Mouse (Mus musculus) lung, postnatal 14 days (tissue): ENCODE measurements at regions not wholly inside any gene's neighbourhood (a gene's known extent, or its start where the extent isn't known, plus 50 kb on each side); places are given as distances from the start of the nearest gene placed in this dataset.

Experiments used
- DNase-seq: peaks from one replicate; pipeline ENCODE4 v3.0.0; 2021

- DNase-seq = peak; percentile 44
These were observed 74.3 kb upstream of the A2m start for GRCm38 (mm10) chr6:121560852-121561251.

- DNase-seq = no peak
These were observed 74.8 kb upstream of the A2m start for GRCm38 (mm10) chr6:121560393-121560793.

- peak; percentile 10 for DNase-seq
These were observed 78.7 kb upstream of the A2m start for GRCm38 (mm10) chr6:121556481-121556880.

DNA sequence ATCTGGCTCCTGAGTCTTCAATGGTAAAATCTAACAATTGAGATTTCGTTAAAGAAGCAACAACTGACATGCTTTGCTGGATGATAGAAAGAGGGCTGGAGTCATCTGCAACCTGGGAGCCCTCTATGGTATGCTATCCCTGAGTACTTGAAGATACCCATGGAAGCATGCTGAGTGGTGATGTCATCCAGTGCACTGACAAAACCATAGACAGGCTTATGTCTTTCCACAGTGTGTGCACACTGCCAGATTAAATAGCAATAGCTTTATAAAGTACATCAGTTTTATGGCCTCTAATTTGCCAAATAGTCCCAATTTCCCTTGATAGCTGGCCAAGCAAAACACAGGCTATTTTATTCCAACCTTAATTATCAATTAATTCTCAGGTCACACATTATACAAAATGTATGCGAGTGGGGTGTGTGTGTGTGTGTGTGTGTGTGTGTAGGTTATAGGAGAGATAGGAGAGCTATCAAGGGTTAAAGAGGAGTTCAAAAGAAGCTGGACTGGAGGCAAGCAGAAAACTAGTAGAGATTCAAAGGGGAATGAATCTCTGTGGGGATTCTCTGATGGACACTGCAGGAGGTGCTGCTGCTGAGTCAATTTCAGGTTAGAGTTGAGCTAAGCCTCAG lies 80.1 kb upstream of the Iqsec3 start:
- no peak for DNase-seq

DNA sequence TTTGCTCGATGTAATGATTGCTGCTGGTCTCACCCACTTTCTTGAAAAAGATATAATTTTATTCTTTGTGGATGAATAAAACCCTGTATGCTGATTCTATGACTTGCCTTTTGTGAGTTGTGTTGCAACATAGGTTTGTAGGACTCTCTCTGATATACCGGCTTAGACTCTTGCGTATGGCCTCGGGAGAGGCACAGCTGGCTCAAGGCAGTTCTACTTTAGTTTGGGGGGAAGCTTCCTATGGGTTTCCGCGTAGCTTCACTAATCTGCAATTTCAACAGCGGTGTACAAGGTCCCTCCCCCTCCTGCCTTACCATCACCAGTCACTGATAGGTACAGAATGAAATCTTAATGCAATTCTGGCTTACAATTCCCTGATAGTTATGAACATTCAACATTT lies 60.0 kb upstream of the Iqsec3 start:
- DNase-seq = no peak

DNA sequence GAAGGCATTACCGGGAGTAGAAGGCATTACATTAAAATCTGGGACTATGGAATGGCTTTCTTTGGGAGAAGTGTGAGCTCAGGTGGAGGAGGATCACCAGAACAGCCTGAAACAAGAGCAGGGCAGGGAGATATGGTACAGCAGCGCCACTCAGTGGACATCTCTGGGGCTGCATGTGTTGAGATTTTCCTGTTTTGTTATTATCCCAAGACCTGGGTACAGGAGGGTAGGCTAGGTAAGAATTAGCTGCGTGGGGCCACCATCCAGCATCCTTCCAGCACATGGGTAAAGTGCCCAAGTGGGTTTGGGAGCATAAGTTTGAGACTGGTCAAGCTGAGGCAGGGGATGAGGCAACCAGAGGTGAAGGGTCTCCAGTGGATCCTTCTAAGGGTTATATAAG lies 59.4 kb upstream of the Iqsec3 start:
- DNase-seq = peak; percentile 26

DNA sequence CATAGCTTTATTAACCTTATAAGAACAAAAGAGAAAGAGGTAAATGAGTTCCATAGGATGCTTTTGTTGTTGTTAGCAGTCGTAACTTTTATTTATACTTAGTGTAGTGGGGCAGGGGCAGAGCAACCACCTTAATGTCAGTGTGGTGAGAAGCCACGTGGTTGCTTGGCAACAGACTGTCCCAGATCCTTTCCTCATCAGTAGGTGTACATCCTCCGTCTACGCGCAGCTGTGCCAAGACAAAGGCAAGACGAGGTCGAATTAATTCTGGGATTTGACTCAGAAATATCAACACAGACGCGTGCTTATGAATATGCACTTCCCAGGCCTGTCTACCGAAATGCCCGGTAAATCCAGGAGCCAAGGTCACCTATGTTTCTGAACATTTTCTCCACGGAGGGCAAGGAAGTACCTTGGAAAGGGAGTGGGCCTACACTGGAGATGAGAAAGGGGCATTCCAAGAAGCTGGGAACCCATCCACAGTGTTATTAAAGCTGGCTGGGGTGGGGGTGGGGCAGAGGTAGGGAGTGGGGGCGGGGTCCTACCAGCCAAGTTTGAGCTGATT lies 58.4 kb upstream of the Iqsec3 start:
- no peak for DNase-seq

DNA sequence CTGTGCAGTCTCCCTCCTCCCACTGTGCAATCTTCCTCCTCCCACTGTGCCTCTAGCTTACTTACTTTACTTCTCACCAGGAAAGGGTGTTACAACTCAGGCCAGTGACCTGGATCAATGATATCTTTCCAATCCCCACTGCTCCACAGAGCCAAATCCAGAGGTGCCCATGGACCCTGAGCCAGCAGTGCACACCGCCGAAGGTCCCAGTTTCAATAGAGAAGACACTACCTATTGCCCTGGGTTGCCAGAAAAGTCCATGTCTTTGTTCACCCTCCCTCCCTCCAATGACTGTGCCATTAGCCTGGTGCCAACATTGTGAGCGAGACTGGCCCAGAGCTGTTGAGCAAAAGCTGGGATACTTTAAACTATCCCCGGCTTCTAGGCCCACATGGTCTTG lies 53.8 kb upstream of the Iqsec3 start:
- DNase-seq = no peak

GRCm38 (mm10) chr6:121526121-121526520 lies 52.6 kb upstream of the Iqsec3 start:
- no peak for DNase-seq

- DNase-seq = no peak
These were observed 51.1 kb upstream of the Iqsec3 start for GRCm38 (mm10) chr6:121524613-121524970.

DNA sequence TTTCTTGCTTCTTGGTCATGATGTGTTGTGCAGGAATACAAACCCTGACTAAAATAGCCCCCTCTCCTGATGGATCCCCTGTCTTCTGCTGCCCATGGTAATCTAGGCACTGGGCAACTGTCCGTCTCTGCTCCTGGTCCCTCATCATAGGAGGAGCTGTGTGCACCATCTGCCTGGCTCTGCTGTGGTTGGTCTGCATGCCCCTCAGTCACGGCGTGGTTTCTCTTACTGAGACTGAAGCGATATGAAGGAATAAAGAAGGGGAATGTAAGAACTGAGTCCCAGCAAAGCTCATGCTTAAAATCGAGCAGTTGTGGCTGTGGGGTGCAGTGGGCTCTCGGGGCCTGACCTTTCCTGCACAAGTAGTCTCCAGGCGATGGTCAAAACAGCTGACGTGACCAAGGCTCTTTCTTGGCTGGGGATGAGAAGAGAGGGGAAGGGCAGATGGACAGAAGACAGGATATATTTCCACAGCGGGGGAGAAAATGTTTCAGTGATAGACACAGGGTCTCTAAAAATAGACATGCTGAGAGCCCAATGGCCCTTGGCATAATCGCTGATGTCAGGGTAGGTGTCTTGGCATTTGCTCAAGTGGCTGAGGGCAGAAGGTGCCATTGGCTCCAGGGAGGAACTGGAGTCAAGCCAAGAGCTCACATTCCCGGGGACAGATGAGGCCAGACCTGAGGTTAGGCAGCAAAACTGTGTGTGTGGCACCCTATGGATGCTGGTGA lies 50.6 kb upstream of the Iqsec3 start:
- DNase-seq = no peak
